Mouse (Mus musculus) layer of hippocampus, postnatal 36 days (tissue): ENCODE results near the gene Gapdhs. TPM values are rescaled to one million over a fixed set of nuclear protein-coding genes. Genes with fewer than 3 reads are reported as not detected.
"Not testable (repeated sequence)": the region's sequence is repeated elsewhere in the genome, so short reads cannot be mapped to it uniquely, and the experiment has no call there.

Source experiments
- DNase-seq, 2 experiments: peaks; one replicate each; pipeline ENCODE4 v3.0.0; 2022
- total RNA-seq, 2 experiments: library from RNA; stranded (reverse); gene quantifications; 2 replicates each; pipeline ENCODE4 v1.2.3; 2021

Gene Gapdhs
- total RNA-seq, 2 experiments from 2014 or later = not detected

DNA sequence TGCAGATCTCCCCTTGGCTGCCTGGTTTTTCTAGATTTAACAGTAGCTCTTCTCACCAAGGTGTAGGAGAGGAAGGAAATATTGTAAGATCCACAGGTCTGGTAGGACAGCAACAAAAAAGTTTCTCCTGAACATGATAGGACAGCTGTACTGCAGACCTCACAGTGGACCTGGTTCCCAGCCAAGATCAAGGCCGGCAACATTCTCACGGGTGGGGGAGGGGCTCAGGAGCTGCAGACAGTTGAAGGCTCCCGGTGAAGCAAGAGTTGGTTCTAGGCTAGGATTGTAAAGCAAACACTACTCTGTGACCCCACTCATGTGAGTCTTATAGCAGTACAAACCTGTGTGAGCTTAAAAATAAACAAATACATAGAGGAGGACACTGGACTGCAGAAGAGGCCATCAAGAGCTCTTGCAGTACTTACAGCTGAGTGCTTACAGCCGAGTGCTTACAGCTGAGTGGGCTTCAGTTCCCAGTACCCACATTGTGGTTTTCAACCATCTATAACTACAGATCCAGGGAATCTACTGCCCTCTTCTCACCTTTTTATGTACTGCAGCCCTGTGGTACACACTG is 629 bp upstream of the Gapdhs start:
- DNase-seq = no peak

DNA sequence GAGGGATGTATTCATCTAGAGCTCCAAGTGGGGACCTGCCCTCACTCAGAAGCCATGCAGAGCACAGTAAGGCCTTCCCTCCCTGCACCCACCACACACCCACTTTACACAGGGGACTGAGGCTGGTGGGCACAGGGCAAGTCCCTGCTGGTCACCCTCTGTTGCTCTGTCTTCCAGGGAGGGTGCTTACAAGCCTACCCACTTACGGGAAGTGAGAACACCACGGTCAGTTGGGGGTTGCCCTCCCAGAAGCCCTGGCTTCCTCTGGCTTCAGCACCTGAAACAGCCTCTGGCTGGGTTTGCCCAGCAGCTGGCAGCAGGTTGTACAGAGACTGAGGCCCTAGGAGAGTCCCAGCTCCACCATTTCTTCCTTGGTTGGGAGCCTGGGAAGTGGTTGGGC is 911 bp downstream of the Gapdhs start:
- DNase-seq = not testable (repeated sequence)

DNA sequence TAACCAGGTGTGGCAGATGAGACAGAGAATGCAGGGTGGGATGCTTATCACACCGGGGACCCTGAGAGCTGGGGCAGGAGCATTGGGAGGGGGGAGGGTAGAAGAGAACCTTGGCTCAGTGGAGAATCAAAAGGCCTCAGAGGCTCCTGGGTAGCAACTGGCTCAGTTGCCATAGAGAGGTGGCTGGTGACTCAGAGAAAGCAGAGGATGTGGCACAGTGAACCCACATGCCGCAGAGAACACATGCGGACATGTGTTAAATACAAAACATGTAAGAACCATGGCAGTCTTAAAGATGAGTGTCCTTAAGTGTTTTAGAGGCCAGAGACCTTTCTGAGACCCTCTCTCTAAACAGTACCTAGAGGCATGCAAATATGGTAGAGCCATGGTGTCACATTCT is 7.3 kb downstream of the Gapdhs start:
- DNase-seq = no peak

DNA sequence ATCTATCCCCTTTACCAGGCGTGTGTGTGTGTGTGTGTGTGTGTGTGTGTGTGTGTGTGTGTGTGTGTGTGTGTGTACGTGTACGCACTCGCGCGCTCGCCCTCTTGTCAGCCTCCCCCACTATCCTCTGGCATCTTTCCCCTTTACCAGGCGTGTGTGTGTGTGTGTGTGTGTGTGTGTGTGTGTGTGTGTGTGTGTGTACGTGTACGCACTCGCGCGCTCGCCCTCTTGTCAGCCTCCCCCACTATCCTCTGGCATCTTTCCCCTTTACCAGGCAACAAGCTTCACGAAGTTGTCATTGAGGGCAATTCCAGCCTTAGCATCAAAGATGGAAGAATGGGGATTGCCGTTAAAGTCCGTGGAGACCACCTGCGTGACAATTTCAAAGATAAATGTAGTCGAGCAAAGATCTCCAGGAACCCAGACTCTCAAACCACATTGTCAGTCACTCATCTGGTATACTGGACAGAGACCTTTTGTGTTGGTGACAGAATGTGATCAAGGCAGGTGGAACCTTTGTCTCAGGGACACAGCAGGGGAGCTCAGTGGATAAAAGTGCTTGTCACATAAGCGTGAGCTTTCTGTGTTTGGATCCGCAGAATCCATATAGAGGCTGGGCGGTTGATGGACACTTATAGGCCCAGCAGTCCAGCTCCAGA is 13.3 kb downstream of the Gapdhs start:
- DNase-seq = not testable (repeated sequence)

DNA sequence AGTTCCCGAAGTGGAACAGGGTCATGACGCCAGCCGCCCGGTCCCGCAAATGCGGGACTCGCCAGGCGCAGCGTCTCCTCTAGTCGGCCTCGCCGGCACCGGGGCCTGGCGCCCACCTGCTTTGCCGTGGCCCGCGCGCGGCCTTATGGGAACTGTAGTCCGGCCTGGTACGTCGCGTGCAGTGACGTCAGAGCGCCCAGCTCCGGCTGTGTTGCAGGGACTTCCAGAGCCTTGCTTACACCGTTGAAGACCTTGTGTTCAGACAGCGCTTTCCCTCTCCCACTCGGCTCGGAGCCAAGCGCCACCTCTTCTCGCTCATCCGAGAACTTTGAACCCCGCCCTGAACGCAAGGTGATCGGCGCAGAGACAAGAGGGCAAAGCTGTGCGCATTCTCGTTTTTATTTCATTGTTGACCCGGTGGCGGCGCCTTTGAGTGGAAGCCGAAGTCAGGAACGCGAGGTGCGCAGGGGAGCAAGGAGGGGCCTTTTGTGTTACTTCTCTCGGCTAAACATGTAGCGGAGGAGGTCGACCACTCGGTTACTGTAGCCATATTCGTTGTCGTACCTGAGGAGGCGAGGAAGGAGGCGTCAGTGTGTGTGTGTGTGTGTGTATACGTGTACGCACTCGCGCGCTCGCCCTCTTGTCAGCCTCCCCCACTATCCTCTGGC is 14.0 kb downstream of the Gapdhs start, which contains the start of gene Tmem147:
Gene Tmem147 (minus strand): TSS at position 145 of the 668 bp plus-strand sequence.
- peak; percentile 95 to 96 for DNase-seq

- no peak for DNase-seq
Measured at GRCm38 (mm10) chr7:30728739-30729395, 14.6 kb downstream of the Gapdhs start.

- no peak for DNase-seq
Measured at GRCm38 (mm10) chr7:30728214-30728613, 15.3 kb downstream of the Gapdhs start.

DNA sequence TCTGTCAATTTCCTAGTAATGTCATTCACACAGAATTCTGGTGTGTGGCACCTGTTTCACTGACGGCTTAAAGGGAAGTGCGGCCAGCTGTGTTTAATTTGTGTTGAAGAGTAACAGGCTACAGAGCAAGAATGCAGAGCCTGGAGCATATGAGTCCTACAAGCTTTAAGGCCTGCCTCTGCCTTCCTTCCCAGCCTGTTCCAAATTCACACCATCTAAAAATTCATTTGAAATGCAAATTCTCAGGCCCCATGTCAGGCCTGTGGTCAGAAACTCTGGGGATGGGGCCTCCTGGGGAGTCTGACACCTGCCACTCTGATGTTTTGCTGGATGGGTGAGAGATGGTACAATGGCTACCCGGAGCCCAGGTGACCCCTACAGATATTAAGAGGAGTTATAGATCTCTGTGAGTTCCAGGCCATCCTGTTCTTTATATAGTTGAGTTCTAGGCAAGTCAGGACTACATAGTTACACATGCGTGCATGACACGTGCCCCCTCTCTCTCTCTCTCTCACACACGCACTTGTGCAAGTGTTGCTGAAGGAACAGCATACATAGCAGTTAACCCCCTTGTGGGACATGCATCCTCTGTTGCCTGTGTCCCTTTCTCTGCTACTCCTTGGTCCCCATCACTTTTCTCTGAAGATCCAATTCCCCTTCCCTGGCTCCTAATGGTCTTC is 20.1 kb downstream of the Gapdhs start:
- no peak for DNase-seq

DNA sequence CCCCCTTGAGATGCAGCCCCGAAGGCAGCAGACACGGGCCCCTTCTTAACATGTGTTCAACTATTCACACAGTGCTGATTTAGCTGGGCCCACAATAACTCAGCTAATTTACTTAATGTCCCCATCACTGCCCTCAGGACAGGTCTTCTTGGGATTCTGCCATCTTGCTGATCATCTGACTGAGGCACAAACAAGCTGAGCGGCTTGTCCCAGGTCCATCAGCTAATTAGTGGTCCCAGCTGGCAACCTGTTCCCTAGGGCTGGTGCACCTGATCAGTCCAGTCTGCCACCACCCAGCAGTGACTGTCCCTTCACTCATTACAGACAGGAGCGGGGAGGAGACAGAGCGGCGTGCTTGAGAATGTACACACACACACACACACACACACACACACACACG is 22.2 kb downstream of the Gapdhs start:
- no peak for DNase-seq

- no peak for DNase-seq
Measured at GRCm38 (mm10) chr7:30719669-30720068, 23.8 kb downstream of the Gapdhs start.

DNA sequence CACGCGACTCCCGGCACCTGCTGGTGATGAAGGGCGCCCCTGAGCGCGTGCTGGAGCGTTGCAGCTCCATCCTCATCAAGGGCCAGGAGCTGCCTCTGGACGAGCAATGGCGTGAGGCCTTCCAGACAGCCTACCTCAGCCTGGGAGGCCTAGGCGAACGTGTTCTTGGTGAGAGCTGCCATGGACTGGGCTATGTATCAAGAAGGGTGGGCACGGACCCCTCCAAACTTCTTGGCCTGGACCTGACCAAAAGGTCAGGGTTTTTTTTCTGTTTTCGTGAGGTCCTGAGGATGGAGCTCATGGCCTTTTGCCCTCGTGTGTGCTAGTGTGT is 25.8 kb downstream of the Gapdhs start:
- no peak for DNase-seq

DNA sequence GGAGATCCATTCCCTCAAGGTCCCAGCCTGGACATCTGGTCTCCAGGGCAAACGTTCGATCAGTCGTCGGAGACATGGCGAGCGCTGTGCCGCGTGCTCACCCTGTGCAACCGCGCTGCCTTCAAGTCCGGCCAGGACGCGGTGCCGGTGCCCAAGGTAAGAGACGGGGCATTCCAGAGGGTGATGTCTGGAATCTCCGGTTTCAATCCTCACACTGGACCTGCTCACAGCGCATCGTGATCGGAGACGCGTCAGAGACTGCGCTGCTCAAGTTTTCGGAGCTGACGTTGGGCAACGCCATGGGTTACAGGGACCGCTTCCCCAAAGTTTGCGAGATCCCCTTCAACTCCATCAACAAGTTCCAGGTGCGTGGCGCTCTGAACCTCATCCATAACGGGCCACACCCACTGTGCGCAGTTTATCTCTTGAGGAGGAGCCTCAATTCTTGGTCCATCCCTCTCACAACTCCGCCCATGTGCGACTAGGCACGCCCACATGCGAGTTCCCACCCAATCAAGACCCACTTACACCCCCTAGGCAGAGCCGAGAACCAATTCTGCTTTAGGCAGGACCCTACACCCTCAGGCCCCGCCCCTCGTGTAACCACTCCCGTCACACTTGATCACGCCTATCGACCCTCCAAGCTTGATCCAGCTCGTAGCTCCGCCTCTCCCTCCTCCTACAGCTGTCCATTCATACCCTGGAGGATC is 26.3 kb downstream of the Gapdhs start:
- DNase-seq = peak; percentile 39 to 46

GRCm38 (mm10) chr7:30711942-30712341 is 31.5 kb downstream of the Gapdhs start, which contains the start of gene Atp4a:
Gene Atp4a (plus strand): TSS chr7:30712209.
- no peak for DNase-seq

GRCm38 (mm10) chr7:30707441-30707840 is 36.0 kb downstream of the Gapdhs start:
- no peak for DNase-seq

GRCm38 (mm10) chr7:30706214-30706882 is 37.1 kb downstream of the Gapdhs start:
- no peak for DNase-seq

DNA sequence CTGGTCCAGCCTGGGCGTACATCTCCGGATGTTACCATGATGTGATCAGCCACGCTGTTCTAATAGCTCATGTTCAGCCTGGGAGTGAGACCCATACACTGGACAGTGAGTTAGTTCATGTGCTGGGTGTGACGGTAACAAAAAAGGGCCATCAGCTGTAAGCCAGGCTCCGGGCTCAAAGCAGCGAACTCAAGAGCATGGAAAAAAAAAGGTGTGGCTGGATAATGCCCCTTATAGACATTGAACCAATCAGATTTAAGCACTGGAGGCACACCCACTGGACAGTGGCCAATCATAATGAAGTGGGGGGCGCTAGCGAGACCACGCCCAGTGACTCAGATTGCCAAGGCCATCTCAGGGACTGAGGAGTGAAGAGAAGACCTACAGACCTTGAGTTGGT is 44.9 kb downstream of the Gapdhs start, which contains the start of gene 2200002J24Rik:
Gene 2200002J24Rik (plus strand): TSS at position 338 of the 400 bp plus-strand sequence.
- DNase-seq = no peak

DNA sequence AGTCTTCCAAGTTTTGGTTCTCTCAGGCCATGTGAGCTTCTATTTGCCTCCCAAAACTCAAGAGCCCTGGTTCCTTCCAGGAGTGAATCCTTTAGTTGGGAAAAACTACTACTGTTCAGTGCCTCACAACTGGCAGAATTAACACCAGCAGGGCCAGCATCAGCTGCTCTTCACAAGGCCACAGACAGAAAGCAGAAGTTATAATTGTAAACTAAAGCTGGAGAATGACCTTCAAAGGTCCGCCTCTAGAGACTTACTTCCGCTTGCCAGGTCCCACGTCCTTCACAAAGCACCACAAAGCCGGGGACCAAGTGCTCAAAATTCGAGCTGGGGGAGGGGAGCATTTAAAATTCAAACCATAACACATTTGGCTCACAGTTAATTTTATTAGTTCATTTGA is 45.4 kb downstream of the Gapdhs start:
- no peak for DNase-seq

GRCm38 (mm10) chr7:30688325-30688724 is 55.2 kb downstream of the Gapdhs start:
- DNase-seq = no peak

DNA sequence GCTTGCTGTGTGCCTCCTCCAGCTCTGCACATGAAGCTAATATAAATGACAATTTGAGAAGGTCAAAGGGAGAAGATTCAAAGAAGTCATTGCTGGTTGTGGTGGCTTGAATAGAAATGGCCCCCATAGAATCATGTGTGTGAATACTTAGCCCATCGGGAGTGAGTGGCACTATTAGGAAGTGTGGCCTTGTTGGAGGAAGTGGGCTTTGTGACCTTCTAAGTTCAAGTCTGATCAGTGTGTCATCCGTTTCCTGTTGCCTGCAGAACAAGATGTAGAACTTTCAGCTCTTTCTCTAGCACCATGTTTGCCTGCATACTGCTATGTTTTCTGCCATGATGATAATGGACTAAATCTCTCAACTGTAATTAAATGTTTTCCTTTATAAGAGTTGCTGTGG is 60.1 kb downstream of the Gapdhs start:
- no peak for DNase-seq

- no peak for DNase-seq
Measured at GRCm38 (mm10) chr7:30681897-30682296, 61.6 kb downstream of the Gapdhs start.
